Mouse (Mus musculus): Measurements from ENCODE around the gene Cxcl9. TPM values are rescaled to one million over a fixed set of nuclear protein-coding genes. Genes with fewer than 3 reads are reported as not detected.

Gene Cxcl9
- 0.69 and 2.0 TPM in 2 replicates for polyA plus RNA-seq (2012; rRNA removed)

DNA sequence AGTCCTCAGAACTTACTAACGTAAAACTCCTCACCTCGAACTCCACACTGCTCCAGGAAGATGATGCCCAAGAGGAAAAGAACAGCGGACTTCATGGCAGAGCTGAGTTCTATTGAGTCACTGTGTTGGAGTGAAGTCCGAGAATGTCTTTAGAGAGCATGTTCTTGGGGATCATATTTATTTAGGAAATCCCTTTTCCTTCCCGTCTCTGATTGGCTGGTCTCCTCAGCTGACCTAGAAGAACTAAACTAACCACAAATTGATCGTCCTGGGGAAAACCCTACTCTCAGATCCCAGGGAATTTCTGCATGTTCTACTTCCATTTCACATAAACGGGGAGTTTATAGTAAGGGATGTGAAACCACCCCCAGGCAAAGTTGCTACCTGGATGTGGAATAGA, at the start of gene Cxcl9:
TSS of gene Cxcl9 (minus strand) at position 151 of the 400 bp plus-strand sequence.

DNA sequence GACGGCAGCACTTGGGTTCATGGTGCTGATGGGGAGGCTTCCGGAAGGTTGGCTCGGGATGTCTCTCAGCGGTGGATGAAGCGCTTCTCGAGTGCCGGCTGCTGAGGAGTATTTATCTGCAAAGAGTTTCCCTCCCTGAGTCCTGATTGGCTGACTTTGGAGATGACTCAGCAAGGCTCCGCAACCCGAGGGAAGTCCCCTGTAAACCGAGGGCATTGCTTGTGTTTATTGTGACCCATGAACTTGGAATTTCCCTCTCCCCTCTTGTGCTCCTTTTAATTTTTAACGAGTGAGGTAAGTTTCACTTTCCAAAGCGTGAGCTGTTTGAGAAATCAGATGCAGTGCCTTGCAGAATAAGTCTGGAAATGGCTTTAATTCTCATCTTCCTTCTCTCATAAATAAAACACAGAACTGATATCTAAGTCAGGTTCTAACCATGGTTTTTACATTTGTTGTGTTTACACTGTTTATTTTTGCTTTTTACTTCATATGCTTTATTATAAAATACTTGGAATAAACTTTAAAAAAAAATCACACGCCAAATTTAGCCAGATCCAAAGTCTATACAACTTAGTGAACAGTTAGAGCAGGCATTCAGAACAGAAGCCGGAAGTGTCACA, 21.0 kb upstream of the Cxcl9 start, which contains the start of gene Cxcl10:
TSS of gene Cxcl10 (minus strand) at position 96 of the 620 bp plus-strand sequence.

DNA sequence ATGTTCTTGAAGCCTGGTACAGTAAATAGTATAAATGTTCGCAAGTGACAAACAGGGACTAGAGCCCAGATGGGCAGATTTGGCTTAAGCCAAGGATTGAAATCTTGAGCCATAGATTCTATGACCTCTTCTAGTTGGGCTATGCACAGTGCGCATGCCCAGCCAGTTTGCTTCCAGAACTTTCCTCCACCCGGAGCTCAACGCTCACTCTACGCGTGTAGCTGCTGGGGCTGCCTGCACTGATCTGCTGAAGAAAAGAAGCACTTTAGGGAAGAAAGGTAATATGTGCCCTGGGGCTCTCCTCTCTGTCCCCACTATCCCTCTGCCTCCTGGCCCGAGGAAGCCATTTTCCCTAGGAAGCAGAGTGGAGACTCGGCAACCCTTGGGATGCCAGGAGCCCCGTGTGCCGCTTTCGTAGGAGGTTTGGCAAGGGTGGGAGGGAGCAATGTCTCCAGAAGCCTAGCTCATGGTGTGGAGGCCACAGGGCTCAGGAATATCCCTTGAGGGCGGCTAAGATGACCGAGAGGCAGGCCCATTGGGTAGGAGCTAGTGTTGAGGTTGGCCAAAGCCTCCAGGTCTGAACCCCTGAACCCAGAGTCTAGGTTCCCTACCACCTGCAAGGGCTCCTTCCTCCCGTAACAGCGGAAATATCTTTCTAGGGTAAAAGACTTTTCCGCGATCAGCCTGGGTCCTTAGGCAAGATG, 3.9 kb upstream of the Cxcl9 start, which contains the start of gene Art3:
TSS of gene Art3 (plus strand) at position 193 of the 704 bp plus-strand sequence.

DNA sequence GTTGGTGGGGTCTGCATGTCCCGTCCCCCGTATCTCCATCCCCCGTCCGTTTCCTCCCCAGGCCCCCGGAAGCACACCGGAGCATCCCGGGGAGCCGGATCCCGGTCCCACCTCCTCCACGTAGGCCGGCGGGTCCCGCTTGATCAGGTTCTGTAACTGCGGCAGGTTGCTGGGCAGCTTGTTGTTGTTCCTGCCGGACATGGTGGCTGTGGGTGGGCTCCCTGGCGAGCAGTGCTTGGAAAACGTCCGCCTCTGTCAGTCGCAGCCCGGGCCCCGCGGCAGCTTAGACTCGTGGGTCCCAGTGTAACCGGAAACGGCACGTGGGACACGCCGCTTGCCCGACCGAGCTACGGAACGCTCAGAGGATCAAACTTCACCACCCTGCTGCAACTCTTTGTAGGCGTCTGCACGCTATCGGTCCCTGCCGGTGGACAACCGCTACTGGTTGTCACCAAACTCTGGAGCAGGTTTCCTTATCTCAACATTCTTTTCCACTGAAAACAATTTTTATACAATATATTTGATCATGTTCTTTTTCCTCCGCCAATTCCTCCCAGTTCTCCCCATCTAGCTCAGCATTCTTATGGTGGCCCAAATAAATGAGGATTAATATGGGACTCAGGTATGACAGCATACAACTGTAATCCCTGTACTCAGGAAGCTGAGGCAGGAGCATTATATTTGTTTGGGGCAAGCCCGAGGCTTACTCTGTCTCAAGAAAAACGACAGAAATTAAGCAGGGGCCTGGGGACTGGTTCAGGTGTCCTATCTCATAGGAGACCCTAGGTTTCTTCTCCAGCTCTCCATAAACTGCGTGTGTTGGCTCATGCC, 18.0 kb downstream of the Cxcl9 start, which contains the start of gene Sdad1:
TSS of gene Sdad1 (minus strand) at position 799 of the 831 bp plus-strand sequence.

DNA sequence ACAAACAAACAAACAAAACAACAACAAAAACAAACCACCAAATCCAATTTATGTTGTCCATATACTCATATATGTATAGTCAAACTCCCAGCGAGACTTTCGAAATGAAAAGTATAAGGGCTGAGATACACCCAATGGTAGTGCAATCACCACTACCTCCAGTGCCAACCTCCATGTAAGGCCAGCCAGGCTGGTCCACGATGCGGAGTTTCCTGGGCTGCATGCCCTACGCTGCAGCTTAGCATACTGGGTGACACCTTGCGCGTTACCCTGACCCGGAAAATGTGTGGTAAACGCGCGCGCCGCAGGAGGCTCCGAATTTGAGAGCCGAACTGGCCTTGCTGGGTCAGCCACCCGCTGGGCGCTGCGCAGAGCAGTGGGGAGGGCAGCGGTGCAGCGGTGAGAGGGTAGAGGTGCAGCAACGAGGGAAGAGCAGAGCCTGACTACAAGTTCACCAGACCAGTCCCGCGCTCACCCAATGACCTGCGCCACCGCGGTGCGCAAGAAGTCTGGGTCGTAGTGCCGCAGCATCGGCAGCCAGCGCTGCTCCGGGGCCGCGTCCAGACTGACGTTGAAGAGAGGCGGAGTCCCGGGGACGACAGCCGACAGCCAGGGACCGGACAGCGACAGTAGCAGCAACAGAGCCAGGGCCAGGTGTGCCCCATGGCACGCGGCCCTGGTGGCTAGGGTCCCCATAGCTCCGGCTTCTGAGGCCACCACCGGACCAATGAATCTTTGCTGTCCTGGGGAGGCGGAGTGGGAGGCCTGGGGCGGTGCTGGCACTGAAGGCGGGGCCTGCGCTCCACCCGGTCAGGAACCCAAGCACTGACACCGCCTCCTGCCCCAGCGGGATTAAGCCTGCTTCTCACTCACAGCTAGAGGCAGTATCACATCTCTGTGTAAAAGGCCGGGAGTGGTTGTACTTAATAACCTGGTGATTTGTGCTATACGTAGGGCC, 50.2 kb downstream of the Cxcl9 start, which contains the start of gene Naaa:
TSS of gene Naaa (minus strand) at position 734 of the 958 bp plus-strand sequence.

Other genes with a start within 250 kb of the Cxcl9 start
- gene G3bp2, start 244.4 kb downstream of the Cxcl9 start, polyA plus RNA-seq (2012; rRNA removed) = 10.0 and 11.0 TPM in 2 replicates
- 24.8 and 32.0 TPM in 2 replicates for gene Uso1, start 190.1 kb downstream of the Cxcl9 start, polyA plus RNA-seq (2012; rRNA removed)
- gene U90926, start 112.7 kb downstream of the Cxcl9 start, polyA plus RNA-seq (2012; rRNA removed) = not detected in 2 replicates
- 0.34 and 0.84 TPM in 2 replicates for gene Ppef2, start 71.8 kb downstream of the Cxcl9 start, polyA plus RNA-seq (2012; rRNA removed)
- 43.0 and 46.2 TPM in 2 replicates for gene Naaa, start 49.9 kb downstream of the Cxcl9 start, polyA plus RNA-seq (2012; rRNA removed)
- gene Sdad1, start 17.6 kb downstream of the Cxcl9 start, polyA plus RNA-seq (2012; rRNA removed) = 4.8 and 8.7 TPM in 2 replicates
- gene Art3, start 3.7 kb upstream of the Cxcl9 start, polyA plus RNA-seq (2012; rRNA removed) = 5.3 and 7.4 TPM in 2 replicates
- gene Cxcl10, start 20.8 kb upstream of the Cxcl9 start, polyA plus RNA-seq (2012; rRNA removed) = 1.8 and 2.7 TPM in 2 replicates
- gene Nup54, start 107.1 kb upstream of the Cxcl9 start, polyA plus RNA-seq (2012; rRNA removed) = 7.5 and 8.1 TPM in 2 replicates
- 22.5 and 23.1 TPM in 2 replicates for gene Scarb2, start 178.8 kb upstream of the Cxcl9 start, polyA plus RNA-seq (2012; rRNA removed)
- not detected in 2 replicates for gene Fam47e, start 227.0 kb upstream of the Cxcl9 start, polyA plus RNA-seq (2012; rRNA removed)